Mouse (Mus musculus): Measurements from ENCODE around the gene Mettl6.

The Mettl6 gene

GRCm38 (mm10) chr14:31433126-31433525, 61.7 kb downstream of the Mettl6 start:
- DNase-seq (ENCODE audit: low read depth, low spot score) = no peak

- DNase-seq (ENCODE audit: low read depth, low spot score) = peak; percentile 55
Measured at GRCm38 (mm10) chr14:31432424-31432823, 62.4 kb downstream of the Mettl6 start.

DNA sequence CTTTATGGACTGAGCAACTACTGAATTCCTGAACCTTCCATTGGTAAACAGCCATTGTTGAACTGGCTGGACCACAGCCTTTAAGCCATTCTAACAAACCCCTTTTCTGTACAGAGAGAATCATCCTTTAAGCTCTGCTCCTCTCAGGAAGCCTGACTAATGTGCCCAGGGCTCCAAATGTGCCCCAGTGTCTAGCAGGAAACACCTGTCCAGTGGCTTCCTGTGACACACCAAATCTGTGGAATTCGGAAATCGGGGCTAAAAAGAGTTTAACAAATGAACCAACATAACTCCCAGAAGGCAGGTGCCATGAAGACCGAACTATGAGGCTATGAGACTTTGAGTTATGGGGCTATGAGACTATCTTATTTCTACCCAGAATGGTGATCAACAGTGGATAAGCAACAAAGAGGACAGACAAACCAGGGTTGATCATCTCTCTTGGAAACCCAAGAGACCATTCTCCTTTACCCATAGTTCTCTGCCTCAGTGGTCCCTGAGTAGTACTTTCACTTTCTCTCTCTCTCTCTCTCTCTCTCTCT, 63.0 kb downstream of the Mettl6 start:
- DNase-seq (ENCODE audit: low read depth, low spot score) = no peak

DNA sequence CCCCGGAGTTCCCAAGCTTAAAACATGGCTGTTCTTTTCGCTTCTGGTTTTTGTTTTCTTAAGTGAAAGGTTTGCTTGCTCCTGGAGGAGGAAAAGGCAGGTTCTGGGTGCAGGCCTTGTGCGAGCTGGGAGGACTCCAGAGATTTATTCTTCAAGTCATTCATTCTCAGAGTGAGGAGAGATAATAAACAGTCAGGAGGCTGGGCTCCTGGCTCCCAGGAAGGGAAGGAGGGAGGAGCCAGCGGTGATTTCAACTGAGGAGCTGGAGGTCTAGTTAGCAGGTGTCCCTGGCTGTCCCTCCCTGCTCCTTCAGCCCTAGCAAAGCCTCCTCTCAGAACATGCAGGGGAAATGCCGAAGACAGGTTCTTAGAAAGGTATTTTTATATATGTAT, 65.8 kb downstream of the Mettl6 start:
- no peak for DNase-seq (ENCODE audit: low read depth, low spot score)

DNA sequence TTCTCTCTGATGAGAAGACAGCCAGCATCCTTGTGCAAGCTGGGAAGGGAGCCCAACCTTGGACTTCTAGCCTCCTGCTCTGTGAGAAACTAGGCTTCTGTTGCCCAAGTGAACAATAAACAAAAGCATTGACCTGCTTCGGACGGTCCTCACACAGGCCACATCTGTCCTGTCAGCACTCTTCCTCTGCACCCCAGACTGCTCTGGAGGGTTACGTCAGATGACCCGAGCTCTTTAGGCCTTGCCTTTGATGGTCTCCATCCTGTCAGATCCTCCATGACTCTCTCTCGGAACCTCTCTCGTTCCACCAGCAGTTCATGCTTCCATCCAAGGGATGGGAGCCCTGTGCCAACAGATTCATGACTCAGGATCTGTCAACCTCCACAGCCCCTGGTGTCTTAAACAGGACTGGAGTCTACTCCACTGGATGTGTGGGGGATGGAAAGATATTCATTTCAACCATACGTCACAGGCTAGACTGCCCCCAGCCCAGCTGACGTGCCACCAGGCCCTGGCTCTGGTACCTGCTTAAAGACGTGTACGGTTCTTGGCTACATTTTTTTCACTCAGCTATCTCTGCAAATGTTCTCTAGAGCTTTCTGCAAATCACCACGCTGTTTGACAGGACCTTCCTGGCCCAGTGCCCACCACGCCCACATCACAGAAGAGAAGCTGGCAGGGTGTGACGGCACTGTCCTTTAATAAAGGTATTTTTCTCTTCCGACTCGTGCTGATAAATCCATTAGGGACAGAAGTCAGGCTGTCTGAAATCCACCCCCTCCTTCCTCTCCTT, 66.4 kb downstream of the Mettl6 start:
- DNase-seq (ENCODE audit: low read depth, low spot score) = peak; percentile 91
